Mouse (Mus musculus) MEL (cell line): ENCODE results near the gene Ski. TPM values are rescaled to one million over a fixed set of nuclear protein-coding genes. Genes with fewer than 3 reads are reported as not detected.
A peak's percentile ranks its signal among the peaks of the same experiment; 100 is the strongest.

Source experiments
- DNase-seq: peaks from one replicate; pipeline ENCODE4 v3.0.0; 2011; ENCODE audit warnings: low read depth, low spot score
- H3K27ac ChIP-seq: 2 replicates; pipeline ENCODE4 v1.5.1; 2012; ENCODE audit warnings: low read depth, mild to moderate bottlenecking, control low read depth, low read length, moderate library complexity; ENCODE audit not compliant: control insufficient read depth
- H3K27me3 ChIP-seq, 2 experiments: fragments of 150-350 bp in 1 of 2; sonication (generic) in 1 of 2; 2 replicates each; pipeline ENCODE4 v1.6.1; 2012; ENCODE audit warnings: low read length in 2 of 2, mild to moderate bottlenecking in 2 of 2, improper control_type of control experiment in 1 of 2, moderate library complexity in 1 of 2; ENCODE audit not compliant: insufficient read depth in 2 of 2, control insufficient read depth in 1 of 2
- H3K36me3 ChIP-seq, 2 experiments: 2 replicates each; pipeline ENCODE4 v1.6.1; 2012 to 2014; ENCODE audit warnings: low read length in 2 of 2, improper control_type of control experiment in 1 of 2, inconsistent platforms in 1 of 2, mild to moderate bottlenecking in 1 of 2; ENCODE audit not compliant: insufficient read depth in 2 of 2, control insufficient read depth in 1 of 2
- H3K4me1 ChIP-seq, 2 experiments: fragments of 150-350 bp in 1 of 2; sonication (generic) in 1 of 2; 2 replicates each; pipeline ENCODE4 v1.6.1; 2012; ENCODE audit warnings: low read length in 2 of 2, improper control_type of control experiment in 1 of 2, mild to moderate bottlenecking in 1 of 2; ENCODE audit not compliant: insufficient read depth in 2 of 2, control insufficient read depth in 1 of 2
- H3K4me3 ChIP-seq, 2 experiments: fragments of 150-350 bp in 1 of 2; sonication (generic) in 1 of 2; 2 replicates each; pipeline ENCODE4 v1.5.1; 2012; ENCODE audit warnings: low read depth in 2 of 2, low read length in 2 of 2, mild to moderate bottlenecking in 2 of 2, moderate library complexity in 2 of 2, control low read depth in 1 of 2, improper control_type of control experiment in 1 of 2; ENCODE audit not compliant: control insufficient read depth in 1 of 2, insufficient read depth in 1 of 2
- H3K79me2 ChIP-seq: 2 replicates; pipeline ENCODE4 v1.6.1; 2012; ENCODE audit warnings: mild to moderate bottlenecking, low read length, moderate library complexity; ENCODE audit not compliant: control insufficient read depth, poor library complexity, insufficient read depth
- H3K9ac ChIP-seq: 2 replicates; pipeline ENCODE4 v1.6.1; 2012; ENCODE audit warnings: low read depth, mild to moderate bottlenecking, control low read depth, low read length, moderate library complexity; ENCODE audit not compliant: control insufficient read depth, poor library complexity, severe bottlenecking
- H3K9me3 ChIP-seq: fragments of 150-350 bp; sonication (generic); replicated peaks from 2 replicates; pipeline ENCODE4 v1.6.1; 2012; ENCODE audit warnings: mild to moderate bottlenecking, low read length, improper control_type of control experiment, moderate library complexity; ENCODE audit not compliant: insufficient read depth
- BHLHE40 ChIP-seq: IDR thresholded peaks from 2 replicates; pipeline ENCODE4 v1.6.1; 2012; ENCODE audit warnings: low read depth, mild to moderate bottlenecking, inconsistent platforms, low read length, improper control_type of control experiment, borderline replicate concordance
- CHD1 ChIP-seq: IDR thresholded peaks from 2 replicates; pipeline ENCODE4 v1.6.1; 2012; ENCODE audit warnings: low read depth, mild to moderate bottlenecking, inconsistent platforms, low read length, improper control_type of control experiment
- CTCF ChIP-seq, 3 experiments: IDR thresholded peaks in 2 of 3; conservative IDR thresholded peaks in 1 of 3; 2 replicates each; pipeline ENCODE4 v1.5.1; 2011 to 2012; ENCODE audit warnings: low read length in 3 of 3, low read depth in 2 of 3, mild to moderate bottlenecking in 2 of 3, improper control_type of control experiment in 1 of 3, inconsistent platforms in 1 of 3, mixed read lengths in 1 of 3, moderate library complexity in 1 of 3; ENCODE audit not compliant: control insufficient read depth in 1 of 3, insufficient read depth in 1 of 3, poor library complexity in 1 of 3, severe bottlenecking in 1 of 3
- E2F4 ChIP-seq: IDR thresholded peaks from 2 replicates; pipeline ENCODE4 v1.6.1; 2011; ENCODE audit warnings: low read depth, low read length, improper control_type of control experiment, borderline replicate concordance
- ELF1 ChIP-seq: IDR thresholded peaks from 2 replicates; pipeline ENCODE4 v1.6.1; 2014; ENCODE audit warnings: low read depth, mild to moderate bottlenecking, inconsistent platforms, low read length, improper control_type of control experiment, moderate library complexity
- ETS1 ChIP-seq: IDR thresholded peaks from 2 replicates; pipeline ENCODE4 v1.6.1; 2012; ENCODE audit warnings: low read depth, mild to moderate bottlenecking, inconsistent platforms, low read length, improper control_type of control experiment, moderate library complexity
- GABPA ChIP-seq: IDR thresholded peaks from 2 replicates; pipeline ENCODE4 v1.6.1; 2012; ENCODE audit warnings: low read depth, mild to moderate bottlenecking, inconsistent platforms, low read length, improper control_type of control experiment, moderate library complexity
- GATA1 ChIP-seq: IDR thresholded peaks from 2 replicates; pipeline ENCODE4 v1.6.1; 2011; ENCODE audit warnings: low read depth, low read length, improper control_type of control experiment
- HCFC1 ChIP-seq: IDR thresholded peaks from 2 replicates; pipeline ENCODE4 v1.6.1; 2012; ENCODE audit warnings: low read depth, mild to moderate bottlenecking, inconsistent platforms, low read length, improper control_type of control experiment, moderate library complexity
- MAX ChIP-seq: IDR thresholded peaks from 2 replicates; pipeline ENCODE4 v1.6.1; 2011; ENCODE audit warnings: low read length, improper control_type of control experiment
- MAZ ChIP-seq: IDR thresholded peaks from 2 replicates; pipeline ENCODE4 v1.6.1; 2012; ENCODE audit warnings: low read depth, mild to moderate bottlenecking, inconsistent platforms, low read length, improper control_type of control experiment
- MXI1 ChIP-seq: IDR thresholded peaks from 2 replicates; pipeline ENCODE4 v1.6.1; 2011; ENCODE audit warnings: mild to moderate bottlenecking, low read depth, low read length, improper control_type of control experiment
- NELFE ChIP-seq: IDR thresholded peaks from 2 replicates; pipeline ENCODE4 v1.6.1; 2011; ENCODE audit warnings: low read depth, low read length, improper control_type of control experiment
- NRF1 ChIP-seq: IDR thresholded peaks from 2 replicates; pipeline ENCODE4 v1.6.1; 2014; ENCODE audit warnings: low read depth, mild to moderate bottlenecking, inconsistent platforms, low read length, improper control_type of control experiment, moderate library complexity; ENCODE audit not compliant: poor library complexity, insufficient read depth, severe bottlenecking
- POLR2AphosphoS2 ChIP-seq: IDR thresholded peaks from 2 replicates; pipeline ENCODE4 v1.6.1; 2011; ENCODE audit warnings: low read length, improper control_type of control experiment
- POLR2AphosphoS5 ChIP-seq: IDR thresholded peaks from 2 replicates; pipeline ENCODE4 v1.6.1; 2012; ENCODE audit warnings: low read depth, borderline replicate concordance, mild to moderate bottlenecking, inconsistent platforms, low read length, moderate library complexity, mixed read lengths
- RAD21 ChIP-seq: IDR thresholded peaks from 2 replicates; pipeline ENCODE4 v1.6.1; 2011; ENCODE audit warnings: mild to moderate bottlenecking, low read depth, low read length, improper control_type of control experiment
- SIN3A ChIP-seq: IDR thresholded peaks from 2 replicates; pipeline ENCODE4 v1.6.1; 2012; ENCODE audit warnings: low read length, improper control_type of control experiment, inconsistent platforms
- SMC3 ChIP-seq: IDR thresholded peaks from 2 replicates; pipeline ENCODE4 v1.6.1; 2011; ENCODE audit warnings: low read depth, low read length, improper control_type of control experiment
- UBTF ChIP-seq: IDR thresholded peaks from 2 replicates; pipeline ENCODE4 v1.6.1; 2012; ENCODE audit warnings: low read depth, mild to moderate bottlenecking, inconsistent platforms, low read length, improper control_type of control experiment, moderate library complexity, borderline replicate concordance; ENCODE audit not compliant: insufficient read depth
- USF1 ChIP-seq: IDR thresholded peaks from 2 replicates; pipeline ENCODE4 v1.6.1; 2014; ENCODE audit warnings: low read depth, mild to moderate bottlenecking, inconsistent platforms, low read length, improper control_type of control experiment, moderate library complexity
- USF2 ChIP-seq, 2 experiments: IDR thresholded peaks; 2 replicates each; pipeline ENCODE4 v1.6.1; 2011 to 2012; ENCODE audit warnings: improper control_type of control experiment in 2 of 2, low read length in 2 of 2, borderline replicate concordance in 1 of 2, inconsistent platforms in 1 of 2, low read depth in 1 of 2, mild to moderate bottlenecking in 1 of 2; ENCODE audit not compliant: insufficient read depth in 1 of 2
- ZMIZ1 ChIP-seq: IDR thresholded peaks from 2 replicates; pipeline ENCODE4 v1.6.1; 2012; ENCODE audit warnings: low read depth, mild to moderate bottlenecking, inconsistent platforms, low read length, improper control_type of control experiment, moderate library complexity
- polyA plus RNA-seq, 2 experiments: library from polyadenylated mRNA; stranded (reverse) in 1 of 2; unstranded in 1 of 2; fragments of >175 nt in 1 of 2; fragments of >200 nt in 1 of 2; gene quantifications; 2 replicates each; pipeline versions ENCODE4 v1.2.1 to v1.2.4; 2012; ENCODE audit warnings: low replicate concordance in 2 of 2, low read depth in 1 of 2; ENCODE audit not compliant: insufficient read length in 2 of 2, insufficient read depth in 1 of 2, missing spikeins in 1 of 2
- total RNA-seq: library from RNA; depleted of rRNA; stranded (reverse); fragments of 300-350 nt; gene quantifications from 2 replicates; pipeline ENCODE4 v1.2.3, GENCODE M21; 2012

The Ski gene
- total and polyA plus RNA-seq, 3 experiments = 6.9 to 16.1 TPM; not detected in 1

GRCm38 (mm10) chr4:155172909-155173821, 49.2 kb downstream of the Ski start (continued):
- TF ChIP-seq ETS1 (peak; percentile 75), UBTF (no peak), E2F4 (no peak), RAD21 (no peak), GATA1 (peak; percentile 47; the same call in 1 of the 2 replicates)
- TF ChIP-seq, all 39 proteins: peak for 7

GRCm38 (mm10) chr4:155171961-155172533, 50.3 kb downstream of the Ski start:
- no peak overlapping the region for H3K27ac ChIP-seq
- TF ChIP-seq GABPA = no peak
- TF ChIP-seq RAD21 = no peak
- no peak for TF ChIP-seq USF1
- no peak for TF ChIP-seq ZMIZ1
- no peak for TF ChIP-seq BHLHE40
- TF ChIP-seq SIN3A = no peak

GRCm38 (mm10) chr4:155170614-155171212, 51.7 kb downstream of the Ski start:
- H3K36me3 ChIP-seq = peaks cover 0 to 13% of the 10 kb centered on the region in 2 experiments; a peak in 3 of 4 replicates
- no peak overlapping the region for H3K9ac ChIP-seq
- peaks cover 6 to 27% of the 10 kb centered on the region in 2 experiments for H3K4me1 ChIP-seq
- no peak overlapping the region for H3K27ac ChIP-seq
- peaks cover 8% of the 10 kb centered on the region for H3K79me2 ChIP-seq
- H3K9me3 ChIP-seq = no peaks in the 10 kb centered on the region
- no peak overlapping the region for H3K4me3 ChIP-seq
- no peaks in the 10 kb centered on the region for H3K27me3 ChIP-seq
- TF ChIP-seq ELF1 (no peak), MAX (no peak), NRF1 (no peak), CHD1 (no peak), RAD21 (no peak), MAZ (no peak), GATA1 (no peak), CTCF (IDR thresholded peaks at IDR 0.05 in 2 of 3, conservative IDR thresholded peaks at IDR 0.05 in 1 of 3; ENCODE audit: control insufficient read depth in 1 of 3, insufficient read depth in 1 of 3, low read depth in 2 of 3, low read length in 3 of 3, poor library complexity in 1 of 3, severe bottlenecking in 1 of 3) (no peak), USF1 (no peak), USF2 (IDR thresholded peaks at IDR 0.05; ENCODE audit: borderline replicate concordance in 1 of 2, insufficient read depth in 1 of 2, low read depth in 1 of 2, low read length in 2 of 2) (no peak), E2F4 (no peak), MXI1 (no peak), SMC3 (no peak), NELFE (no peak), POLR2AphosphoS2 (no peak), HCFC1 (no peak), POLR2AphosphoS5 (no peak), ZMIZ1 (no peak)
- no peak for DNase-seq

More at GRCm38 (mm10) chr4:155171961-155172533, 50.3 kb downstream of the Ski start:
- no peak for DNase-seq
- Histone ChIP-seq H3K27me3 (no peaks in the 10 kb centered on the region), H3K9ac (no peak overlapping the region), H3K4me1 (peaks cover 4 to 18% of the 10 kb centered on the region in 2 experiments), H3K4me3 (no peak overlapping the region), H3K79me2 (peaks cover 3% of the 10 kb centered on the region), H3K36me3 (peaks cover 0 to 10% of the 10 kb centered on the region in 2 experiments; a peak in 3 of 4 replicates), H3K9me3 (no peaks in the 10 kb centered on the region)
